Mouse (Mus musculus) limb, embryonic 15.5 days (tissue): Measurements from ENCODE around the gene Trp53i11. TPM values are rescaled to one million over a fixed set of nuclear protein-coding genes. Genes with fewer than 3 reads are reported as not detected.

Experiments used
- polyA plus RNA-seq: library from polyadenylated mRNA; unstranded; fragments of >200 nt; fragmentation: Nextera tagmentation; extraction: Ambion mirVana; gene quantifications from 2 replicates; pipeline ENCODE4 v1.2.1, GENCODE M21; 2015

Gene Trp53i11
- polyA plus RNA-seq, 1 experiment from 2014 or later: 26.5 TPM

Other genes starting within 250 kb of the Trp53i11 start
- 10.0 and 10.2 TPM in 2 replicates for gene Prdm11, start 141.4 kb upstream of the Trp53i11 start, polyA plus RNA-seq
- 18.8 and 24.0 TPM in 2 replicates for gene Tspan18, start 147.0 kb downstream of the Trp53i11 start, polyA plus RNA-seq